Mouse (Mus musculus): ENCODE results near the gene Tgm1. TPM values are rescaled to one million over a fixed set of nuclear protein-coding genes. Genes with fewer than 3 reads are reported as not detected.

The Tgm1 gene
- polyA plus RNA-seq, 1 experiment, result 0.96 TPM

GRCm38 (mm10) chr14:55737086-55737687, 23.5 kb upstream of the Tgm1 start:
- DNase-seq (ENCODE audit: low read depth), result no peak

GRCm38 (mm10) chr14:55735758-55736157, 22.0 kb upstream of the Tgm1 start:
- no peak for TF ChIP-seq CTCF (IDR thresholded peaks at IDR 0.05; ENCODE audit: borderline replicate concordance, extremely low read depth, insufficient read depth, insufficient read length)
- no peak for TF ChIP-seq POLR2A (IDR thresholded peaks at IDR 0.05; ENCODE audit: borderline replicate concordance, extremely low read depth, insufficient read depth, insufficient read length, poor library complexity, severe bottlenecking)
- DNase-seq (ENCODE audit: low read depth), result no peak

More at GRCm38 (mm10) chr14:55737086-55737687, 23.5 kb upstream of the Tgm1 start:
- TF ChIP-seq POLR2A (IDR thresholded peaks at IDR 0.05; ENCODE audit: borderline replicate concordance, extremely low read depth, insufficient read depth, insufficient read length, poor library complexity, severe bottlenecking) (no peak), CTCF (IDR thresholded peaks at IDR 0.05; ENCODE audit: borderline replicate concordance, extremely low read depth, insufficient read depth, insufficient read length) (no peak)

- TF ChIP-seq POLR2A (IDR thresholded peaks at IDR 0.05; ENCODE audit: borderline replicate concordance, extremely low read depth, insufficient read depth, insufficient read length, poor library complexity, severe bottlenecking) (no peak), CTCF (IDR thresholded peaks at IDR 0.05; ENCODE audit: borderline replicate concordance, extremely low read depth, insufficient read depth, insufficient read length) (no peak)
- DNase-seq (ENCODE audit: low read depth), result no peak
Measured at GRCm38 (mm10) chr14:55735334-55735733, 21.6 kb upstream of the Tgm1 start.

- DNase-seq (ENCODE audit: low read depth), result no peak
- TF ChIP-seq CTCF (IDR thresholded peaks at IDR 0.05; ENCODE audit: borderline replicate concordance, extremely low read depth, insufficient read depth, insufficient read length), result no peak
- no peak for TF ChIP-seq POLR2A (IDR thresholded peaks at IDR 0.05; ENCODE audit: borderline replicate concordance, extremely low read depth, insufficient read depth, insufficient read length, poor library complexity, severe bottlenecking)
Measured at GRCm38 (mm10) chr14:55734869-55735268, 21.1 kb upstream of the Tgm1 start.

GRCm38 (mm10) chr14:55733889-55734288, 20.2 kb upstream of the Tgm1 start:
- no peak for TF ChIP-seq POLR2A (IDR thresholded peaks at IDR 0.05; ENCODE audit: borderline replicate concordance, extremely low read depth, insufficient read depth, insufficient read length, poor library complexity, severe bottlenecking)
- TF ChIP-seq CTCF (IDR thresholded peaks at IDR 0.05; ENCODE audit: borderline replicate concordance, extremely low read depth, insufficient read depth, insufficient read length), result no peak
- DNase-seq (ENCODE audit: low read depth), result no peak

GRCm38 (mm10) chr14:55730531-55731032, 16.9 kb upstream of the Tgm1 start:
- peak; percentile 73 for DNase-seq (ENCODE audit: low read depth)
- no peak for TF ChIP-seq CTCF (IDR thresholded peaks at IDR 0.05; ENCODE audit: borderline replicate concordance, extremely low read depth, insufficient read depth, insufficient read length)
- TF ChIP-seq POLR2A (IDR thresholded peaks at IDR 0.05; ENCODE audit: borderline replicate concordance, extremely low read depth, insufficient read depth, insufficient read length, poor library complexity, severe bottlenecking), result no peak

- no peak for DNase-seq (ENCODE audit: low read depth)
- no peak for TF ChIP-seq POLR2A (IDR thresholded peaks at IDR 0.05; ENCODE audit: borderline replicate concordance, extremely low read depth, insufficient read depth, insufficient read length, poor library complexity, severe bottlenecking)
- TF ChIP-seq CTCF (IDR thresholded peaks at IDR 0.05; ENCODE audit: borderline replicate concordance, extremely low read depth, insufficient read depth, insufficient read length), result no peak
Measured at GRCm38 (mm10) chr14:55730116-55730515, 16.4 kb upstream of the Tgm1 start.

GRCm38 (mm10) chr14:55727889-55728685, 14.4 kb upstream of the Tgm1 start:
- TF ChIP-seq CTCF (IDR thresholded peaks at IDR 0.05; ENCODE audit: borderline replicate concordance, extremely low read depth, insufficient read depth, insufficient read length) (no peak), POLR2A (IDR thresholded peaks at IDR 0.05; ENCODE audit: borderline replicate concordance, extremely low read depth, insufficient read depth, insufficient read length, poor library complexity, severe bottlenecking) (no peak)
- no peak for DNase-seq (ENCODE audit: low read depth)

- DNase-seq (ENCODE audit: low read depth), result no peak
- TF ChIP-seq CTCF (IDR thresholded peaks at IDR 0.05; ENCODE audit: borderline replicate concordance, extremely low read depth, insufficient read depth, insufficient read length) (no peak), POLR2A (IDR thresholded peaks at IDR 0.05; ENCODE audit: borderline replicate concordance, extremely low read depth, insufficient read depth, insufficient read length, poor library complexity, severe bottlenecking) (no peak)
Measured at GRCm38 (mm10) chr14:55726261-55726660, 12.5 kb upstream of the Tgm1 start.

- peak; percentile 8 for DNase-seq (ENCODE audit: low read depth)
- TF ChIP-seq CTCF (IDR thresholded peaks at IDR 0.05; ENCODE audit: borderline replicate concordance, extremely low read depth, insufficient read depth, insufficient read length) (no peak), POLR2A (IDR thresholded peaks at IDR 0.05; ENCODE audit: borderline replicate concordance, extremely low read depth, insufficient read depth, insufficient read length, poor library complexity, severe bottlenecking) (no peak)
Measured at GRCm38 (mm10) chr14:55724411-55724871, 10.7 kb upstream of the Tgm1 start.

- TF ChIP-seq POLR2A (IDR thresholded peaks at IDR 0.05; ENCODE audit: borderline replicate concordance, extremely low read depth, insufficient read depth, insufficient read length, poor library complexity, severe bottlenecking) (no peak), CTCF (IDR thresholded peaks at IDR 0.05; ENCODE audit: borderline replicate concordance, extremely low read depth, insufficient read depth, insufficient read length) (no peak)
- no peak for DNase-seq (ENCODE audit: low read depth)
Measured at GRCm38 (mm10) chr14:55723433-55723832, 9.7 kb upstream of the Tgm1 start.
